Mouse (Mus musculus) heart, embryonic 16.5 days (tissue): ENCODE measurements around the gene Entpd1. TPM values are rescaled to one million over a fixed set of nuclear protein-coding genes. Genes with fewer than 3 reads are reported as not detected.

ENCODE experiments used
- ATAC-seq: fragments of 200-750 bp; cut with Nextera tagmentation; replicated peaks from 2 replicates; pipeline ENCODE4 v1.8.0; 2017; ENCODE audit warnings: moderate number of reproducible peaks; ENCODE audit not compliant: insufficient read depth, low FRiP score; ENCODE audit errors: extremely low read depth
- H3K27ac ChIP-seq: fragments of 300-500 bp; sonication (generic); 2 replicates; pipeline ENCODE4 v1.5.1; 2014; ENCODE audit warnings: mild to moderate bottlenecking, low read length, control low read depth, moderate library complexity
- H3K27me3 ChIP-seq: fragments of 300-500 bp; sonication (generic); 2 replicates; pipeline ENCODE4 v1.6.1; 2014; ENCODE audit warnings: low read length, mixed read lengths; ENCODE audit not compliant: control insufficient read depth, insufficient read depth
- H3K36me3 ChIP-seq: fragments of 300-500 bp; sonication (generic); 2 replicates; pipeline ENCODE4 v1.6.1; 2014; ENCODE audit not compliant: control insufficient read depth, insufficient read depth
- H3K4me1 ChIP-seq: fragments of 300-500 bp; sonication (generic); 2 replicates; pipeline ENCODE4 v1.6.1; 2014; ENCODE audit warnings: low read length, mixed read lengths; ENCODE audit not compliant: control insufficient read depth, insufficient read depth
- H3K4me2 ChIP-seq: fragments of 300-500 bp; sonication (generic); 2 replicates; pipeline ENCODE4 v1.6.1; 2014; ENCODE audit warnings: low read depth, mild to moderate bottlenecking, control low read depth, low read length
- H3K4me3 ChIP-seq: fragments of 300-500 bp; sonication (generic); 2 replicates; pipeline ENCODE4 v1.5.1; 2014; ENCODE audit warnings: mild to moderate bottlenecking, control low read depth, low read length
- H3K9ac ChIP-seq: fragments of 300-500 bp; sonication (generic); 2 replicates; pipeline ENCODE4 v1.6.1; 2014; ENCODE audit warnings: low read length, control low read depth
- H3K9me3 ChIP-seq: fragments of 300-500 bp; sonication (generic); replicated peaks from 2 replicates; pipeline ENCODE4 v1.6.1; 2016; ENCODE audit warnings: low read length; ENCODE audit not compliant: control insufficient read depth
- WGBS: fragments of 180-500 bp; shearing (Covaris S2); extraction: QIAGEN DNeasy Blood & Tissue Kit; methylation state at CpG from one replicate; pipeline ENCODE4 v1.1.7; 2014; 5-methylcytosine and 5-hydroxymethylcytosine counted together
- polyA plus RNA-seq: library from polyadenylated mRNA; unstranded; fragments of >200 nt; fragmentation: Nextera tagmentation; extraction: Ambion mirVana; gene quantifications from 2 replicates; pipeline ENCODE4 v1.2.1, GENCODE M21; 2015

Entpd1 gene
- polyA plus RNA-seq: 10.4 and 11.7 TPM in 2 replicates

DNA sequence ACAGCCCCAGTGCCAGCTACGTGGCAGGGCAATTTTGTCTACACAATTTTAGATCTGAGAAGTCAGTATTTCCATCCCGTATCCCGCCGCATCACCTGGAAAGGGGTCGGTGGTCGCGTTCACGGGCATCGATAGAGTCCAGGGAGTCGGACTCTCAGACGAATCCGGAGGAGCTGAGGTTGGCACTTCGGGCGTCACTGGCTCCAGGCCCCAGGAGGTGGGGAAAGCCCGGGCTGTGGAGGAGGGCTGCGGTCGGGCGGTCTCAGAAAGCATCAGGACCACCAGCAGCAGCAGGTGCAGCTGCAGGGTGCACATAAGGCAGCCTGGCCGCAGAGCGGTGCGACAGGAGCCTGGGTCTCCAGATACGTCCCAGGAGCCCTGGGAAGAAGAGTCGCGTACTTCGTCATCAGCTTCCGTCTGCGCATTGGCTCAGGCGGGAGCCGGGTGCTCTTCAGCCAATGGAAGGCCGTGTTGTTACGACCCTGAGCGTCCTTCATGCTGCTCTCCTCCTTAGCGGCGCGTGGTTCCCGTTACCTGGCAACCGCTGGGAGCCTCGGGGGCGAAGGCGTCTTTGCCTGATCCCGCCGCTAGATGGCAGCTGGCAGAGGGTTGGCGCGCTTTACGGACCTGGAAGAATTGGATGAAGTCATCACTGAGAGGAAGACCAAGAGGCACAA is at the start of gene Entpd1, which contains the start of gene Tctn3:
Entpd1 (plus strand) TSS at position 537 of the 677 bp plus-strand sequence.
Tctn3 (minus strand) TSS at position 404 of the 677 bp plus-strand sequence.
- 0 out of 2 replicates have a peak within 1 kb of the TSS, but pooled peaks have one; percentile 9 for H3K27ac ChIP-seq
- peak; percentile 100 for ATAC-seq
- under 1% methylated on average over 45 of the region's 45 CpGs for WGBS

GRCm38 (mm10) chr19:40563880-40564645 is 48.1 kb upstream of the Entpd1 start:
- WGBS: 59% methylated on average over 10 of the region's 10 CpGs
- H3K9ac ChIP-seq: no peak overlapping the region; the same call in 1 of the 2 replicates
- ATAC-seq: peak; percentile 85
- H3K9me3 ChIP-seq: no peaks in the 10 kb centered on the region
- peak overlapping the region; percentile 62 for H3K27ac ChIP-seq
- peaks cover 14% of the 10 kb centered on the region for H3K4me1 ChIP-seq
- H3K4me3 ChIP-seq: no peak overlapping the region
- H3K36me3 ChIP-seq: peaks cover 48% of the 10 kb centered on the region
- no peaks in the 10 kb centered on the region for H3K27me3 ChIP-seq
- no peak overlapping the region for H3K4me2 ChIP-seq

More for the DNA sequence above, at the start of gene Entpd1, which contains the start of gene Tctn3:
- Histone ChIP-seq H3K4me2 (peak within 1 kb of the TSS; percentile 80), H3K9ac (peak within 1 kb of the TSS; percentile 75), H3K9me3 (no peaks in the 10 kb centered on the region), H3K4me1 (peaks cover 8% of the 10 kb centered on the region), H3K27me3 (0 out of 2 replicates have a peak, but pooled peaks cover 2% of the 10 kb centered on the region), H3K36me3 (peaks cover 9% of the 10 kb centered on the region), H3K4me3 (peak within 1 kb of the TSS; percentile 68)

DNA sequence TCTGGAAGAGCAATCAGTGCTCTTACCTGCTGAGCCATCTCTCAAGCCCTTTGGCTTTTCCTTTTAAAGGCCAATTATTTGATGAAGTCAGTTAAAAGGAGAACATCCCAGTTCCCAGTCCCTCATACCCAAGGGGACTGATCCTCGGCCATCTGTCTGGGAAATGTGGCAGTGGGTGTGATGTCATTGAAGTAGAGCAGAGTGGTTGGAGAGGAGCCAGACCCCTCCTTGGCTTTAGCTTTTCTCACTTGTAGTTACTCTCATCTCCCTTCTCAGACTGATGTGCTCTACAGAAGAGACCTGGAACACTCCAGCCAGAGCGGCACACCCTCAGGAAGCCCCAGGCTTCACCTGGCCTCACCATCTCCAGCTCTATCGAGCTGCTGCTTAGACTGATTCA is 44.5 kb upstream of the Entpd1 start:
- ATAC-seq: no peak
- peaks cover 67% of the 10 kb centered on the region for H3K36me3 ChIP-seq
- peaks cover 14% of the 10 kb centered on the region for H3K9me3 ChIP-seq
- H3K27ac ChIP-seq: 0 out of 2 replicates have a peak overlapping the region, but pooled peaks have one; percentile 35
- 57% methylated on average over 3 of the region's 3 CpGs for WGBS
- no peak overlapping the region for H3K4me2 ChIP-seq
- H3K9ac ChIP-seq: 0 out of 2 replicates have a peak overlapping the region, but pooled peaks have one; percentile 13
- H3K27me3 ChIP-seq: no peaks in the 10 kb centered on the region
- H3K4me1 ChIP-seq: peaks cover 14% of the 10 kb centered on the region
- no peak overlapping the region for H3K4me3 ChIP-seq

GRCm38 (mm10) chr19:40570726-40571125 is 41.4 kb upstream of the Entpd1 start:
- peak; percentile 86 for ATAC-seq

GRCm38 (mm10) chr19:40575438-40575837 is 36.7 kb upstream of the Entpd1 start:
- H3K27me3 ChIP-seq: no peaks in the 10 kb centered on the region
- no peak overlapping the region for H3K9ac ChIP-seq
- no peak for ATAC-seq
- H3K4me2 ChIP-seq: no peak overlapping the region
- peaks cover 64% of the 10 kb centered on the region for H3K36me3 ChIP-seq
- peaks cover 3% of the 10 kb centered on the region for H3K9me3 ChIP-seq
- no peak overlapping the region for H3K27ac ChIP-seq
- H3K4me1 ChIP-seq: no peaks in the 10 kb centered on the region
- no peak overlapping the region for H3K4me3 ChIP-seq
- whole genome bisulfite sequencing: 71% methylated on average over 5 of the region's 5 CpGs

More at GRCm38 (mm10) chr19:40570726-40571125, 41.4 kb upstream of the Entpd1 start:
- H3K4me2 ChIP-seq: no peak overlapping the region
- H3K27ac ChIP-seq: peak overlapping the region; percentile 71
- peaks cover 77% of the 10 kb centered on the region for H3K36me3 ChIP-seq
- H3K27me3 ChIP-seq: no peaks in the 10 kb centered on the region
- WGBS: 52% methylated on average over 9 of the region's 9 CpGs
- H3K4me1 ChIP-seq: peaks cover 5% of the 10 kb centered on the region
- no peak overlapping the region for H3K4me3 ChIP-seq
- H3K9ac ChIP-seq: no peak overlapping the region
- H3K9me3 ChIP-seq: peaks cover 14% of the 10 kb centered on the region

DNA sequence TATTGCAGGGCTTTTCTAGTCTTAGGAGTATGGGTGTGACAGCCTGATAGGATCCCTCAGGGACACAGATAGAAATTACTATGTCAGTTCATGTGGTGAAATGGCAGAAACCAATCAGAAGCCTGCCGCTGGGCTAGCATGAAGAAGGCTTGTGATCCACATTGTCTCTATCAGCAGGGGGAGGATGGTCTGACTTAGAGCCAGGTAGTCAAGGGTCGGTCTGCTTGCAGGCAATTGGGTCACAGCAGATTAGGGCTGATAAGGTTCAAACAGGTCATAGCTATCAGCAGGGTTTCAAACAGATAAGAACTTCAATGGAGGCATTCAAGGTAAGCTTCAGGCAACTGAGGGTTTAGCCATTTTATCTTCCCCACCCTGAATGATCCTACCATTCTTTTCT is 31.3 kb upstream of the Entpd1 start:
- Histone ChIP-seq H3K27ac (no peak overlapping the region), H3K36me3 (peaks cover 30% of the 10 kb centered on the region), H3K27me3 (no peaks in the 10 kb centered on the region), H3K4me2 (no peak overlapping the region), H3K9ac (no peak overlapping the region), H3K4me1 (peaks cover 8% of the 10 kb centered on the region), H3K9me3 (no peaks in the 10 kb centered on the region), H3K4me3 (no peak overlapping the region)
- 71% methylated on average over 2 of the region's 2 CpGs for WGBS
- ATAC-seq: no peak

DNA sequence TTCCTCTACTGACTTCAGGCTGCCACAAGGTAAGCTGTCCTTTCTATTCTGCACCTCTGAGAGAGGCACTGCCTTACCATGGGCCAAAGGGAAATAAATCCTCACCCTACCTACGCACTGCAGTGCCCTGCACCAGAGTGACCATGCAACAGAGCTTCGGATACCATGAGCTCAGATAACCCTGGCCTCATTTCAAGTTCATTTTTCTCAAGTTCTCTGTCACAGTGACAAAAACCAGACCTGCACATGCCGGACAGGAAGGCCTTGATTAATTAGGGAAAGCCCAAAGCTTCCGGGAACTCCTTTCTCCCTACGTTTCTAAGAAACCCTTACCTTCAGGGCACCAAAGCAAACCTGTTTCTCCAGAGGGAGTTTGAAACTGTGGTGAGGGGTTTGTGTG is 30.5 kb upstream of the Entpd1 start:
- no peaks in the 10 kb centered on the region for H3K9me3 ChIP-seq
- H3K9ac ChIP-seq: peak overlapping the region; percentile 13; the same call in 1 of the 2 replicates
- ATAC-seq: 0 out of 2 replicates have a peak, but pooled peaks have one; percentile 37
- peaks cover 8% of the 10 kb centered on the region for H3K4me1 ChIP-seq
- peaks cover 23% of the 10 kb centered on the region for H3K36me3 ChIP-seq
- H3K27me3 ChIP-seq: no peaks in the 10 kb centered on the region
- no peak overlapping the region for H3K27ac ChIP-seq
- H3K4me2 ChIP-seq: no peak overlapping the region
- no peak overlapping the region for H3K4me3 ChIP-seq
- 34% methylated on average over 5 of the region's 5 CpGs for WGBS

- ATAC-seq: no peak
Measured at GRCm38 (mm10) chr19:40586908-40587307, 25.3 kb upstream of the Entpd1 start.

More at GRCm38 (mm10) chr19:40586908-40587307, 25.3 kb upstream of the Entpd1 start:
- Histone ChIP-seq H3K27me3 (no peaks in the 10 kb centered on the region), H3K9ac (no peak overlapping the region), H3K27ac (no peak overlapping the region), H3K4me1 (peaks cover 11% of the 10 kb centered on the region), H3K9me3 (no peaks in the 10 kb centered on the region), H3K4me3 (no peak overlapping the region; the same call in 1 of the 2 replicates), H3K4me2 (peak overlapping the region; percentile 88), H3K36me3 (peaks cover 2% of the 10 kb centered on the region)
- WGBS: 57% methylated on average over 7 of the region's 7 CpGs
